11 mouse cellular contexts compared by ENCODE assay signal in the genomic region with DNA sequence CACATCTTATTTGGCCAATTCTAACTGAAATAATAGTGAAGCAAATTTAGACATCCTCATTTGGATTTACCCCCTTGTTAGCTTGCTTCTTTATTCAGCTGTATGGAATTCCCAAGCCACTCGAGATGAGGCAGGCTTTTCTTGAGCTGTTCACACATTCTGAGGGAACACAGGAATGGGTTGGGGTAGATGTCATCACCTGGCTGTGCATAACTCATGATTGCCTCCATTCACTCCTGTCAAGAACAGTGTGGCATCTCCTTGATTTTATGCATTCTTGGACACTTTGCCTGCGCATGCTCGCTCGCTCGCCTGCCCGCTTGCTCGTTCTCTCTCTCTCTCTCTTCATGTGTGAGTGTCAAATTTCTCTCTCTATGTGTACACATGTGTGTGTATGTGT.
"Had no signal": no experiment of that assay in that cellular context is flagged by ENCODE, and none has a peak within 500 bp of the region (broad histone marks: within the 10 kb centered on the region; RNA-seq: fewer than 3 reads in every experiment).

No protein-coding gene starts in this region.

- H3K4me3 ChIP-seq: left cerebral cortex, adult 2 months; liver, embryonic 13.5 days had no signal

- DNase-seq: kidney, postnatal 10 days; kidney, postnatal 36 days; layer of hippocampus, postnatal 36 days; liver, embryonic 13.5 days; lung, adult 2 months; lung, postnatal 14 days; lung, postnatal 4 days; midbrain, embryonic 14.5 days; thymus, postnatal 25 days had no signal

- H3K36me3 ChIP-seq: liver, embryonic 13.5 days had no signal

- H3K9me3 ChIP-seq: liver, embryonic 13.5 days had no signal

- H3K4me2 ChIP-seq: liver, embryonic 13.5 days; midbrain, embryonic 11.5 days had no signal

- H3K27ac ChIP-seq: left cerebral cortex, adult 2 months; liver, embryonic 13.5 days had no signal

- H3K9ac ChIP-seq: liver, embryonic 13.5 days had no signal

- H3K4me1 ChIP-seq: liver, embryonic 13.5 days had no signal

- H3K27me3 ChIP-seq: liver, embryonic 13.5 days had no signal
